In genomic region chr2:145675756-145676543, GRCm38 (mm10) we compare ENCODE assay signal across 8 mouse cellular contexts. TPM values are rescaled to one million over a fixed set of nuclear protein-coding genes. Genes with fewer than 3 reads are reported as not detected.
A peak's percentile ranks its signal among the peaks of the same experiment; 100 is the strongest.
DNase-seq lines count a peak whose midpoint lies in the region; ATAC-seq lines count a peak whose summit lies in the region.

No protein-coding gene starts in this region.

- H3K4me1 ChIP-seq in embryonic facial prominence, embryonic 14.5 days (ENCODE audit: control insufficient read depth, insufficient read depth, low read length), result peaks cover 32% of the 10 kb centered on the region; the same call in 1 of the 2 replicates
- peaks cover 38% of the 10 kb centered on the region for H3K4me1 ChIP-seq in limb, embryonic 10.5 days
- peaks cover 25% of the 10 kb centered on the region for H3K4me1 ChIP-seq in midbrain, embryonic 10.5 days

- DNase-seq in CD4-positive, CD25-positive, alpha-beta regulatory T cell, adult 2 months (ENCODE audit: low read depth, low spot score), result peak; percentile 5
- DNase-seq in adrenal gland, adult 2 months, result peak; percentile 49
- DNase-seq in embryonic facial prominence, embryonic 14.5 days (ENCODE audit: low spot score), result peak; percentile 75
- peak; percentile 51 for DNase-seq in heart, postnatal 4 days
- no peak for DNase-seq in limb, embryonic 10.5 days (ENCODE audit: low spot score)
- peak; percentile 34 for DNase-seq in midbrain, embryonic 10.5 days (ENCODE audit: low spot score)
- peak; percentile 12 to 14 for DNase-seq in thymus, postnatal 36 days

- H3K9me3 ChIP-seq in embryonic facial prominence, embryonic 14.5 days (ENCODE audit: control insufficient read depth, low read length), result no peaks in the 10 kb centered on the region
- H3K9me3 ChIP-seq in limb, embryonic 10.5 days (replicated peaks), result no peaks in the 10 kb centered on the region
- H3K9me3 ChIP-seq in midbrain, embryonic 10.5 days (replicated peaks), result no peaks in the 10 kb centered on the region

- WGBS in embryonic facial prominence, embryonic 14.5 days, result 3% methylated on average over 26 of the region's 27 CpGs
- WGBS in limb, embryonic 10.5 days, result 8% methylated on average over 27 of the region's 27 CpGs
- WGBS in midbrain, embryonic 10.5 days, result 11% methylated on average over 27 of the region's 27 CpGs

- peak overlapping the region; percentile 73 for H3K9ac ChIP-seq in embryonic facial prominence, embryonic 14.5 days (ENCODE audit: low read depth, low read length)

- H3K27me3 ChIP-seq in embryonic facial prominence, embryonic 14.5 days (replicated peaks; ENCODE audit: control insufficient read depth, insufficient read depth, low read length), result no peaks in the 10 kb centered on the region
- H3K27me3 ChIP-seq in limb, embryonic 10.5 days (ENCODE audit: low read depth, poor library complexity, severe bottlenecking), result peaks cover 10% of the 10 kb centered on the region; the same call in 1 of the 2 replicates
- peaks cover 27% of the 10 kb centered on the region; the same call in 1 of the 2 replicates for H3K27me3 ChIP-seq in midbrain, embryonic 10.5 days (ENCODE audit: low read depth, poor library complexity, severe bottlenecking)

- H3K4me2 ChIP-seq in embryonic facial prominence, embryonic 14.5 days (ENCODE audit: low read depth, low read length), result peak overlapping the region; percentile 89

- H3K36me3 ChIP-seq in embryonic facial prominence, embryonic 14.5 days (ENCODE audit: control insufficient read depth, insufficient read depth, low read length), result no peaks in the 10 kb centered on the region
- H3K36me3 ChIP-seq in limb, embryonic 10.5 days, result no peaks in the 10 kb centered on the region
- H3K36me3 ChIP-seq in midbrain, embryonic 10.5 days, result no peaks in the 10 kb centered on the region

- peak overlapping the region; percentile 60 for H3K4me3 ChIP-seq in embryonic facial prominence, embryonic 14.5 days (ENCODE audit: low read depth, low read length)
- H3K4me3 ChIP-seq in limb, embryonic 10.5 days, result peak overlapping the region; percentile 72
- peak overlapping the region; percentile 71 for H3K4me3 ChIP-seq in midbrain, embryonic 10.5 days

- peak overlapping the region; percentile 69 for H3K27ac ChIP-seq in embryonic facial prominence, embryonic 14.5 days (replicated peaks; ENCODE audit: low read depth, low read length)
- H3K27ac ChIP-seq in limb, embryonic 10.5 days, result peak overlapping the region; percentile 86
- H3K27ac ChIP-seq in midbrain, embryonic 10.5 days (replicated peaks), result peak overlapping the region; percentile 84

- ATAC-seq in CD4-positive, CD25-positive, alpha-beta regulatory T cell, adult 4 months, result no peak
- ATAC-seq in embryonic facial prominence, embryonic 14.5 days (ENCODE audit: low read depth), result peak; percentile 50

RNA-seq across cellular contexts. Expression of gene Rin2, which starts 0.9 kb away (rescaled TPM):
- polyA plus RNA-seq in CD4-positive, CD25-positive, alpha-beta regulatory T cell, adult 4 months (2017; shearing (Covaris generic)), result 1 to 10 TPM; 3.4 to 4.6 TPM
- 10 to 100 TPM; 23.0 to 31.9 TPM for total RNA-seq in adrenal gland, adult 2 months (2021)
- polyA plus RNA-seq in adrenal gland, adult 2 months (2012; rRNA removed), result 4.3 and 4.8 TPM in 2 replicates
- polyA plus RNA-seq in embryonic facial prominence, embryonic 14.5 days (2014; fragmentation: Nextera tagmentation; extraction: Ambion mirVana), result 33.0 and 34.7 TPM in 2 replicates
- total RNA-seq in heart, postnatal 4 days (2021), result 10 to 100 TPM; 17.3 to 20.6 TPM
- polyA plus RNA-seq in limb, embryonic 10.5 days (2016; fragmentation: Nextera tagmentation; extraction: Ambion mirVana), result 6.3 and 11.8 TPM in 2 replicates
- polyA plus RNA-seq in midbrain, embryonic 10.5 days (2016; fragmentation: Nextera tagmentation; extraction: Ambion mirVana), result 10.6 and 11.5 TPM in 2 replicates
